Mouse (Mus musculus): Measurements from ENCODE around the gene Cd300ld.
"Not testable (repeated sequence)": the region's sequence is repeated elsewhere in the genome, so short reads cannot be mapped to it uniquely, and the experiment has no call there.

Cd300ld gene

GRCm38 (mm10) chr11:114989793-114990192, at the start of gene Cd300ld:
Gene Cd300ld (minus strand): TSS chr11:114989922.
- no peak for DNase-seq (ENCODE audit: low spot score in 2 of 2)

GRCm38 (mm10) chr11:115037669-115038068, 47.9 kb upstream of the Cd300ld start, which contains the start of gene Cd300ld5:
Gene Cd300ld5 (minus strand): TSS chr11:115037769.
- not testable (repeated sequence) for DNase-seq (ENCODE audit: low spot score in 2 of 2)

GRCm38 (mm10) chr11:115026912-115027311, 37.2 kb upstream of the Cd300ld start, which contains the start of gene Cd300ld4:
Gene Cd300ld4 (minus strand): TSS chr11:115027012.
- DNase-seq (ENCODE audit: low spot score in 2 of 2): not testable (repeated sequence)

GRCm38 (mm10) chr11:115016093-115016492, 26.4 kb upstream of the Cd300ld start, which contains the start of gene Cd300ld2:
Gene Cd300ld2 (minus strand): TSS chr11:115016193.
- DNase-seq (ENCODE audit: low spot score in 2 of 2): not testable (repeated sequence)

GRCm38 (mm10) chr11:115004070-115004469, 14.3 kb upstream of the Cd300ld start:
- no peak for DNase-seq (ENCODE audit: low spot score in 2 of 2)

- DNase-seq (ENCODE audit: low spot score in 2 of 2): no peak
Measured at GRCm38 (mm10) chr11:115001474-115002040, 11.8 kb upstream of the Cd300ld start, which contains the start of gene Cd300c2. Gene Cd300c2 (minus strand): TSS chr11:115001880.

- DNase-seq (ENCODE audit: low spot score in 2 of 2): no peak
Measured at GRCm38 (mm10) chr11:114981866-114982265, 7.9 kb downstream of the Cd300ld start.

- DNase-seq (ENCODE audit: low spot score in 2 of 2): no peak
Measured at GRCm38 (mm10) chr11:114972726-114973125, 17.0 kb downstream of the Cd300ld start.

GRCm38 (mm10) chr11:114968752-114969207, 20.9 kb downstream of the Cd300ld start, which contains the start of gene Cd300c:
Gene Cd300c (minus strand): TSS chr11:114969157.
- no peak for DNase-seq (ENCODE audit: low spot score in 2 of 2)

- no peak for DNase-seq (ENCODE audit: low spot score in 2 of 2)
Measured at GRCm38 (mm10) chr11:114965182-114965828, 24.4 kb downstream of the Cd300ld start.

- DNase-seq (ENCODE audit: low spot score in 2 of 2): no peak
Measured at GRCm38 (mm10) chr11:114960369-114960768, 29.4 kb downstream of the Cd300ld start.

- no peak for DNase-seq (ENCODE audit: low spot score in 2 of 2)
Measured at GRCm38 (mm10) chr11:114934144-114934543, 55.6 kb downstream of the Cd300ld start, which contains the start of gene Cd300lb. Gene Cd300lb (minus strand): TSS chr11:114934386.

GRCm38 (mm10) chr11:114933591-114933990, 56.1 kb downstream of the Cd300ld start:
- DNase-seq (ENCODE audit: low spot score in 2 of 2): no peak
